Mouse (Mus musculus): Measurements from ENCODE around the gene Gsn.

- no peak for TF ChIP-seq CTCF (IDR thresholded peaks at IDR 0.05)
- TF ChIP-seq EP300 (IDR thresholded peaks at IDR 0.05), result no peak
Measured at GRCm38 (mm10) chr2:35222822-35223391, 33.3 kb upstream of the Gsn start.

Measured in lung, postnatal 0 days (tissue).